Mouse (Mus musculus) liver, postnatal 0 days (tissue): ENCODE measurements around the gene Hoxb1. TPM values are rescaled to one million over a fixed set of nuclear protein-coding genes. Genes with fewer than 3 reads are reported as not detected.

Experiments
- ATAC-seq: fragments of 200-750 bp; cut with Nextera tagmentation; 2 replicates; pipeline ENCODE4 v1.8.0; 2017; ENCODE audit warnings: mild to moderate bottlenecking, moderate library complexity
- DNase-seq: peaks from one replicate; pipeline ENCODE4 v3.0.0-alpha.2; 2016
- H3K27ac ChIP-seq: fragments of 300-500 bp; sonication (generic); 2 replicates; pipeline ENCODE4 v1.5.1; 2014; ENCODE audit warnings: antibody characterized with exemption, moderate library complexity, mild to moderate bottlenecking, low read depth
- H3K27me3 ChIP-seq: fragments of 300-500 bp; sonication (generic); 2 replicates; pipeline ENCODE4 v1.6.1; 2014; ENCODE audit warnings: low read length, control low read depth, mixed read lengths; ENCODE audit not compliant: insufficient read depth
- H3K36me3 ChIP-seq: fragments of 300-500 bp; sonication (generic); replicated peaks from 2 replicates; pipeline ENCODE4 v1.6.1; 2014; ENCODE audit warnings: mild to moderate bottlenecking, control low read depth, low read length, moderate library complexity, mixed read lengths; ENCODE audit not compliant: insufficient read depth
- H3K4me1 ChIP-seq: fragments of 300-500 bp; sonication (generic); 2 replicates; pipeline ENCODE4 v1.6.1; 2014; ENCODE audit warnings: antibody characterized with exemption, mild to moderate bottlenecking, control low read depth; ENCODE audit not compliant: insufficient read depth
- H3K4me2 ChIP-seq: fragments of 300-500 bp; sonication (generic); 2 replicates; pipeline ENCODE4 v1.6.1; 2014; ENCODE audit warnings: low read depth, mild to moderate bottlenecking, low read length, moderate library complexity, mixed read lengths
- H3K4me3 ChIP-seq: fragments of 300-500 bp; sonication (generic); 2 replicates; pipeline ENCODE4 v1.5.1; 2014; ENCODE audit warnings: low read depth, low read length
- H3K9ac ChIP-seq: fragments of 300-500 bp; sonication (generic); replicated peaks from 2 replicates; pipeline ENCODE4 v1.6.1; 2014; ENCODE audit warnings: mild to moderate bottlenecking, moderate library complexity
- H3K9me3 ChIP-seq: fragments of 300-500 bp; sonication (generic); 2 replicates; pipeline ENCODE4 v1.6.1; 2016; ENCODE audit warnings: mild to moderate bottlenecking, control low read depth, low read length, mixed read lengths
- CTCF ChIP-seq: sonication (generic); IDR thresholded peaks from 2 replicates; pipeline ENCODE4 v1.5.1; 2016; ENCODE audit warnings: antibody characterized with exemption, low read depth
- EP300 ChIP-seq: IDR thresholded peaks from 2 replicates; pipeline ENCODE4 v1.6.1; 2016; ENCODE audit warnings: antibody characterized with exemption, low read depth, mild to moderate bottlenecking
- WGBS: fragments of 180-500 bp; shearing (Covaris S2); extraction: QIAGEN DNeasy Blood & Tissue Kit; methylation state at CpG from one replicate; pipeline ENCODE4 v1.1.7; 2014; ENCODE audit not compliant: insufficient replicate concordance; 5-methylcytosine and 5-hydroxymethylcytosine counted together
- microRNA counts: library from miRNA; unstranded; fragments of <30 nt; microRNA quantifications from one replicate; lab custom pipeline; 2015
- microRNA-seq: library from miRNA; unstranded; fragments of <30 nt; microRNA quantifications from one replicate; pipeline ENCODE4, GENCODE M21; 2016
- polyA plus RNA-seq: library from polyadenylated mRNA; unstranded; fragments of >200 nt; fragmentation: Nextera tagmentation; extraction: Ambion mirVana; gene quantifications from 2 replicates; pipeline ENCODE4 v1.2.1, GENCODE M21; 2015

The Hoxb1 gene
- polyA plus RNA-seq, 1 experiment from 2014 or later, result not detected

- WGBS, result 53% methylated on average over 14 of the region's 14 CpGs
- Histone ChIP-seq H3K9me3 (no peaks in the 10 kb centered on the region), H3K36me3 (no peaks in the 10 kb centered on the region), H3K27me3 (peaks cover 31% of the 10 kb centered on the region), H3K4me3 (no peak overlapping the region), H3K4me2 (no peak overlapping the region), H3K9ac (no peak overlapping the region), H3K4me1 (no peaks in the 10 kb centered on the region; the same call in 1 of the 2 replicates), H3K27ac (no peak overlapping the region)
- DNase-seq (no peak), ATAC-seq (no peak)
- no peak for TF ChIP-seq CTCF
- TF ChIP-seq EP300, result no peak
These were observed 42.9 kb downstream of the Hoxb1 start for GRCm38 (mm10) chr11:96408234-96409010.

GRCm38 (mm10) chr11:96411019-96411418 lies 45.5 kb downstream of the Hoxb1 start:
- Histone ChIP-seq H3K4me3 (no peak overlapping the region), H3K27me3 (peaks cover 23% of the 10 kb centered on the region), H3K4me2 (no peak overlapping the region), H3K27ac (no peak overlapping the region), H3K4me1 (no peaks in the 10 kb centered on the region; the same call in 1 of the 2 replicates), H3K9ac (no peak overlapping the region), H3K9me3 (no peaks in the 10 kb centered on the region), H3K36me3 (no peaks in the 10 kb centered on the region)
- DNase-seq (no peak), ATAC-seq (no peak)
- TF ChIP-seq CTCF, result no peak
- no peak for TF ChIP-seq EP300
- WGBS, result 39% methylated on average over 5 of the region's 5 CpGs

GRCm38 (mm10) chr11:96411934-96412333 lies 46.4 kb downstream of the Hoxb1 start:
- H3K36me3 ChIP-seq, result no peaks in the 10 kb centered on the region
- H3K9ac ChIP-seq, result no peak overlapping the region
- no peaks in the 10 kb centered on the region for H3K9me3 ChIP-seq
- WGBS, result 70% methylated on average over 4 of the region's 4 CpGs
- TF ChIP-seq EP300 (no peak), CTCF (peak; percentile 43)
- peaks cover 16% of the 10 kb centered on the region for H3K27me3 ChIP-seq
- ATAC-seq (no peak), DNase-seq (no peak)
- H3K4me2 ChIP-seq, result no peak overlapping the region
- no peak overlapping the region for H3K27ac ChIP-seq
- H3K4me3 ChIP-seq, result no peak overlapping the region
- no peaks in the 10 kb centered on the region; the same call in 1 of the 2 replicates for H3K4me1 ChIP-seq

GRCm38 (mm10) chr11:96412941-96413491 lies 47.5 kb downstream of the Hoxb1 start:
- H3K4me2 ChIP-seq, result no peak overlapping the region
- H3K4me3 ChIP-seq, result no peak overlapping the region
- no peaks in the 10 kb centered on the region; the same call in 1 of the 2 replicates for H3K4me1 ChIP-seq
- WGBS, result 48% methylated on average over 9 of the region's 9 CpGs
- TF ChIP-seq EP300 (no peak), CTCF (no peak)
- DNase-seq, result no peak
- peaks cover 11% of the 10 kb centered on the region; the same call in 1 of the 2 replicates for H3K27me3 ChIP-seq
- H3K36me3 ChIP-seq, result no peaks in the 10 kb centered on the region
- H3K9ac ChIP-seq, result no peak overlapping the region
- H3K27ac ChIP-seq, result no peak overlapping the region
- ATAC-seq, result no peak
- H3K9me3 ChIP-seq, result no peaks in the 10 kb centered on the region

- Histone ChIP-seq H3K9me3 (no peaks in the 10 kb centered on the region), H3K4me3 (no peak overlapping the region), H3K4me2 (no peak overlapping the region), H3K27me3 (peaks cover 11% of the 10 kb centered on the region; the same call in 1 of the 2 replicates), H3K27ac (no peak overlapping the region), H3K9ac (no peak overlapping the region), H3K4me1 (no peaks in the 10 kb centered on the region; the same call in 1 of the 2 replicates), H3K36me3 (no peaks in the 10 kb centered on the region)
- DNase-seq (peak; percentile 31), ATAC-seq (0 out of 2 replicates have a peak, but pooled peaks have one; percentile 10)
- TF ChIP-seq CTCF (no peak), EP300 (no peak)
- WGBS, result 24% methylated on average over 8 of the region's 8 CpGs
These were observed 48.0 kb downstream of the Hoxb1 start for GRCm38 (mm10) chr11:96413527-96413926.

- Histone ChIP-seq H3K27ac (no peak overlapping the region), H3K9me3 (no peaks in the 10 kb centered on the region), H3K36me3 (no peaks in the 10 kb centered on the region), H3K4me2 (no peak overlapping the region), H3K4me3 (no peak overlapping the region), H3K27me3 (peaks cover 8% of the 10 kb centered on the region; the same call in 1 of the 2 replicates), H3K4me1 (no peaks in the 10 kb centered on the region; the same call in 1 of the 2 replicates), H3K9ac (no peak overlapping the region)
- WGBS, result 40% methylated on average over 2 of the region's 2 CpGs
- TF ChIP-seq EP300 (no peak), CTCF (no peak)
- no peak for DNase-seq
- ATAC-seq, result no peak
These were observed 48.5 kb downstream of the Hoxb1 start for GRCm38 (mm10) chr11:96414002-96414401.

MicroRNAs within 50 kb of the gene (microRNA counts, 519-probe panel; counts per million panel counts)
- microRNA mmu-miR-10a (lab: Ali Mortazavi, UCI), result 4,464 counts per million, percentile 51 among the panel's probes with 10 or more counts

Small RNAs within 50 kb of the gene (microRNA-seq; reads per million reads assigned to microRNA genes)
- 6,191 reads per million, percentile 89 among the genes with 10 or more reads in this experiment for gene Mir10a

Other genes starting within 250 kb of the Hoxb1 start
- not detected in 2 replicates for gene Ttll6, start 232.0 kb upstream of the Hoxb1 start, polyA plus RNA-seq
- gene Hoxb13, start 171.4 kb upstream of the Hoxb1 start, polyA plus RNA-seq, result not detected in 2 replicates
- not detected in 2 replicates for gene Hoxb9, start 94.3 kb upstream of the Hoxb1 start, polyA plus RNA-seq
- not detected in 2 replicates for gene Hoxb8, start 83.8 kb upstream of the Hoxb1 start, polyA plus RNA-seq
- gene Hoxb7, start 79.1 kb upstream of the Hoxb1 start, polyA plus RNA-seq, result 0.27 and 0.51 TPM in 2 replicates
- gene Hoxb6, start 73.3 kb upstream of the Hoxb1 start, polyA plus RNA-seq, result not detected in 2 replicates
- 0.75 and 0.91 TPM in 2 replicates for gene Hoxb5, start 62.4 kb upstream of the Hoxb1 start, polyA plus RNA-seq
- gene Hoxb4, start 47.5 kb upstream of the Hoxb1 start, polyA plus RNA-seq, result 0.22 and 0.27 TPM in 2 replicates
- gene Hoxb3, start 42.4 kb upstream of the Hoxb1 start, polyA plus RNA-seq, result 0.19 and 0.26 TPM in 2 replicates
- gene Hoxb2, start 15.2 kb upstream of the Hoxb1 start, polyA plus RNA-seq, result 0.67 and 1.1 TPM in 2 replicates
- gene Skap1, start 98.8 kb downstream of the Hoxb1 start, polyA plus RNA-seq, result 0.35 and 0.45 TPM in 2 replicates